Mouse (Mus musculus) liver (tissue): ENCODE measurements around the gene Ppp1r17.

Experiments used
- DNase-seq: peaks from one replicate; pipeline ENCODE4 v3.0.0-alpha.2; 2020; ENCODE audit warnings: mixed read lengths

Gene Ppp1r17

DNA sequence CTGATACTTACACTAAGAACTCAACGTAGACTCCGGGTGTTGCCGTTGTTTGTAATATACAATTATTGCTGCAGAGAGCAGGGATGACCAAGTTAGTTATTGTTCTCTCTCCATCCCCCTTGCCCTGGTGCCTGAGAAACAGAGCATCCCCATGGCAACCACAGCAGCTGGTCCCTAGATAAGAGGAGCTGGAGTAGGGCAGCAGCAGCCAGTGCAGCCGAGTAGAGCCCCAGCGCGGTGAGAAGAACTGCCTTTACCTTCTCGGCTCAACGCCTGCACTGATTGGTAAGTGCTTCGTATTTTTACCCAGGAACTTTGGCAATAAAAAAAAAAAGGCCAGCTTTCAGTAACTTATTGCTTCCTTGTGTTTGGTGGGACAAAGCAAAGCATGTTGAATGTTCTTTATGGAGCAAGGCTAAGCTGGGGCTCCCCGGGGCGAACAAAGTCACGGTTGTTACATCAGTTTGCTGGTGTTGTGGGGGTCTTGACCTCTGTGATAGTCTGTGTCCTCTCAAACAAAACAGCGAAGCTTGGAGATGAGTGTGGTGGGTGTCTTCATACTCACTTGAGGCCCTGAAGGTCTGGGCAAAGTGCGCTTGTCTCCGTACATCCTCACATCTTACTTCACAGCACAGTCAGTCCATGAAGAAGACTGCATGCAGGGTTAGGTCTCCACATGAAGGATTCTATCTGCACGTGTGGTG is at the start of gene Ppp1r17:
Ppp1r17 (plus strand) TSS at position 207 of the 704 bp plus-strand sequence.
- DNase-seq = no peak

DNA sequence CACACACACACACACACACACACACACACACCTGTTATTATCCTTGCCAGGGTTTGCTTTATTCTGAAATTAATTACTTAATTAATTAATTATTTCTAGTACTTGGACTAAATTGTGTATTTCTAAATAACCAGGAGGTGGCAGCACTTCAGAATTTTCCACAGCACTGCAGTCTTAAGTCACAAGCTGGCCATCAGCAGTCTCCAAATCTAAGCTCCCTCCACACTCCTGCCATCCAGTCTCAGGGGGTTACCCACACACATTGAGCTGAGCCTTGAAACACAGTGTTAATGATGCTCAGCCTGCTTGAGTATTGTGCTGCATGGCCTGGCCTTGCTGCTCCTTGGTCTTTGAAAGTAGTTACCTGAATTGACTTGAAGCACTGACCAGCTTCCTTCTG is 44.3 kb upstream of the Ppp1r17 start:
- no peak for DNase-seq

DNA sequence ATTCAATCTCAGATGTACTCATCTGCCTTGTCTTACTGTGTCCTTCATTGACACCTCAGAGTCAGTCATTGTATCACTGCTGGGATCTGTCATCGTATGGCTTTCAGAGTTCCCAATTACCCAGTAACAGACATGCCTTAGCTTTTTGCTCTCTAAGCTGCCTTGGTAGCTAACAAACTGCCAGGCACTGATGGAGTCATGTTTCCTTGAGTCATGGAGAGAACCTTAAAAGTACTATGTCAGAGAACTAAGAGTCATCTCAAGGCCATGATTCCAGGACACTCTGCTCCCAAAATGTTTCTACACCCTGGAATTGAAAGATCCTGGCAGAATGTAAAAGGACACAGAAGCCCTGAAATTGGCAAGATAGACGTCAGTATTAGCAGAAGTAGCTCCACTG is 37.5 kb upstream of the Ppp1r17 start:
- no peak for DNase-seq

DNA sequence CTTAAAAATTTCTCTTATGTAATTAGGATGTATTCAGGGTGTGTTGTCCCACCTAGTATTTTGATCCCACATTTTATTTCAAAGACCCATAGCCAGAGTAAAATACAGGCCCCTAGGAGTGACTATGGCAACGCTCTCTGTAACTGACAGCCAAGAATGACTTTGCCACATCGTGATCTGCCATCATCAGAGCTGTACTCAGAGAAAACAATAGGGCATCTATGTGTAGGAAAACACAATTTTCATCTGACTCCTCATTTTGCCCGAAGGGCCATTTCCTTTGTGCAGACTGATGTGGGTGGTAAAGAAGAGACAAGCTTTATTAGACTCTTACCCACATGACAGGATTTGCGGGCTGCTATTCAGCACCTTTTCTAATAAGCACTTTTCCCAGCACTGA is 8.6 kb upstream of the Ppp1r17 start:
- DNase-seq = no peak

DNA sequence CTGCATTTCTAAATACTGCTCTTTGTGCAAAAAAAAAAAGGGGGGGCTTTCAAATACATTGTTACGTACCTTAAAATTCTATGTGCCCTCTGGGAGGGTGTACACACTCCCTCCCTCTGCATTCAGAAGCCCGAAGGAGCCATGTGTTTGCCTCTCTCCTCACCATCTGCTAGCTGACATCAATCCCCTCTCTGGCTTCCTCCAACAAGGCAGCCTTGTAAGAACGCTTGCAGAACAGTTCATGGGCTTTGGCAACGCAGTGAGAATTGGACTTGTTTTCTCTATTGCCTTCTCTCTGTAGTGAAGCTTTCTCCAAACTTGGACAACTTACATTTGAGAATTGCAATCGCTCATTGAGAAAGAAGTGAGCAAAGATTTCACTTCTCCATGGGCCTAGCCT is 4.9 kb upstream of the Ppp1r17 start:
- DNase-seq = no peak

DNA sequence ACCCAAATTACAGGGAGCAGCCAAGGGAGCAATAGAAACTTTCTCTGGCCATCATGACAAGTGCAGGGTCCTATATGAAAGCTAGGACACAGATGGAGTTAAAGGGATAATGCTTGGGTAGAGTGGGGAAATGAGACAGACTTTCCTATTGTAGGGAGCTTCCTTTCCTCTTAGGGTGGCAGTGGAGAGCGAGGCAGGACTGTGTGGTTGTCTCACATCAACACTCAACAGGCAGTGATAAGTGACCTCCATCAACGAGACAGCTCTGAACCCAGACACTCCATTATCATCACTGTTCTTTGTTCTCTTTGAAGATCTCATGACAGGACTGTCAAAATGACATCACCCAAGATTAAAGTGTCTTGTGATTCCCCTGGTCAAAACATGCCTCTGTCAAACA is 2.3 kb downstream of the Ppp1r17 start:
- DNase-seq = no peak

DNA sequence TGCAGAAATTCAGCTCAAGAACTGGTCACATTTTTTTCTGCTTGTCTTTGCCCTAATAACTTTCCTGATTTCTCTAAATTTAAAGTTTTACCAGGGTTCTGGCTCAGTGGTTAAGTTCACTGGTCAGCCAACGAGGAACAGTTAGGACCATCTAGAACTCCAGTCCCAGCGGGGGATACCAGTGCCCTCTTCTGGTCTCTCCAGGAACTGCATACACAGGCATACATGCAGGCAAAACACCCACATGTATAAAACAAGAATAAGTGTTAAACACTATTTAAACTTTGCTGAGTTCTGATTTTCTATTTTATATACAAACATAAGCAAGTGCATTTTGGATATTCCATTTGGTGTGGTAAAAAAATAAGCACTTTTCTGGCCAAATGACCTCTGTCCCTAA is 8.2 kb downstream of the Ppp1r17 start:
- no peak for DNase-seq

DNA sequence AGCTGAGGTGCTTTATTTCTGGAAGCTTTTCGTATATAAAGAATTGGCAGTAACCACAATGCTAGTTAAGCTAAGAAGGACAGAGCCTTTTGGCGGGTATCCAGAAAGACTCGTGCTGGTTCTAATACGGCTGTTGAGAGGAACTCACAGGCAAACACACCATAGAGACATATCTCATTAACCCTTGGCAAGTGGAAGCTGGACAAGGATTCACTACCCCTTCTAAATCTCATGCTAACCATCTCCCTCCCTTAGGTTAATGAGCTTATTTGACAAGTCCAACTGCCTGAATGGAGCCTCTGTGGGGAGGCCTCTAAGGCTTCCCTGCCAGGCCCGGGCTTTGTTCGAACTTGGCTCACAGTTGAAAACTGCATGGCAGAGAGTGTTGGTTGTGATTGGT is 10.0 kb downstream of the Ppp1r17 start:
- DNase-seq = no peak

DNA sequence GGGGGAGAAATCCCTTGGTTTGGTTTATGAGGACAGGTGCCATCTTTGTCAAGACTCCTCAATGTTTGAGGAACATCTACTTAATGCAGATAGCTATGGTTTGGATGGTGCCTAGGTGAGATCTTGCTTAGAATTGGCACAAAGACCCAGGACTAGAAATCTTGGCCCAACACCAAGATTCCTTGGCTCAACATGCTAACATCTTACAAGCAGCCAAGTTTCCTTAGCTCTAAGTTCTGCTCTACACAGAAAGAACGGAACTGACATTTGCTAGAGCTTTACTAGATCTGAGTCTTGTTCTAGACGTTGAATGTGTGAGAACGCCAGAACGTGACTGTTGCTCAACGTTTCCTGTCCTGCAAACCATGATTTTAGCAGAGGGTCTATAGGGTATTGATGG is 10.7 kb downstream of the Ppp1r17 start:
- no peak for DNase-seq

DNA sequence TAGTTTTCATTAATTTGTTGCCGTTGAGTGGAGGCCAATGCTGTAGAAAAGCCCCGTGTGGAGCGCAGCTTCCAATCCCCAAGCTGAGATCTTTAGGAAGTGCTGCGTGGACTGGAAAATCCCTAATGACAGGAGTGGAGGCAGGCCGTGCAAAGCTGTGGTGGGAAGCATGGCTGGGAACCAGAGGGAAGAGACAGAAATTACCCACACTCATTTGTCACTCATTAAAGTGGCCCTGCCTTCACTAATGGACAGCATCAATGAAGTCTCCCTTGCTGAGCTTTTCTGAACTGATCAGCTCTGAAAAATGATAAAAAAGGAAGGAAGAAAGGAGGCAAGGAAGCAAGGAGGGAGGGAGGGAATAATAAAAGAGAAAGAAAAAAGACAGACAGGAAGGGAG is 12.7 kb downstream of the Ppp1r17 start:
- DNase-seq = no peak

DNA sequence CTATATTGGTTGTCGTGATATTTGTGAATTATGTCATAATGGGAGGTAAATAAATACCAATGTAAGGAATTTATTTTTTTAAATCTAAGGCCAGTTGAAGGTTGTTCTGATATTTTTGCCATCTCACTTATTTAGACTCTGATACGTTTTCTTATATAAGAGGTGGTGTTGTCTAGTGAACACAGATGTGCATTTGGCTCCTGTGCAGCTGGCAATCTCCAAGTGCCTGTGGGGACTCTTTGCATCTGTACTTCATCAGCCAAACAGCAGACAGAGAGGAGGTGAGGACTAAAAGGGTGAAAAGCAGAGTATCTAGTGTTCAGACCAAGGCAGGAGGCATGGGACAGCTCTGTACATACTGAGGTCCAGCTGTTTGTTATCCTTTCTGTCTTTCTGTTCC is 14.9 kb downstream of the Ppp1r17 start:
- DNase-seq = no peak

DNA sequence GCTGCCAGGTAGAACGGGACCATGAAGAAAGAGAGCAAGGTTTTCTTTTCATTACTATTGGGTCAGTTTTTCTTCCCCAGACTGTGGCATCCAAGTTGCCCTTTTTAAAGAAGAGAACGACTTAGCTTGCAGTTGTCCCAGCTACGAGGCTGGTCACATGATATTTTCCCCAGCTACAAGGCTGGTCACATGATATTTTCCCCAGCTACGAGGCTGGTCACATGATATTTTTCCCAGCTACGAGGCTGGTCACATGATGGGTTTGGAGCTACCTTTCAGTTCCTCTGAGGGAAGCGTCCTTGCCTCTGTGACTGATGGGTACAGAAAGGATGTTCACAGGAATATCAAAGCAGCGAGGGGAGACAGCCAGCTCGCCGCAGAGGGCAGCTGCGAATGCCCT is 17.8 kb downstream of the Ppp1r17 start:
- DNase-seq = no peak

DNA sequence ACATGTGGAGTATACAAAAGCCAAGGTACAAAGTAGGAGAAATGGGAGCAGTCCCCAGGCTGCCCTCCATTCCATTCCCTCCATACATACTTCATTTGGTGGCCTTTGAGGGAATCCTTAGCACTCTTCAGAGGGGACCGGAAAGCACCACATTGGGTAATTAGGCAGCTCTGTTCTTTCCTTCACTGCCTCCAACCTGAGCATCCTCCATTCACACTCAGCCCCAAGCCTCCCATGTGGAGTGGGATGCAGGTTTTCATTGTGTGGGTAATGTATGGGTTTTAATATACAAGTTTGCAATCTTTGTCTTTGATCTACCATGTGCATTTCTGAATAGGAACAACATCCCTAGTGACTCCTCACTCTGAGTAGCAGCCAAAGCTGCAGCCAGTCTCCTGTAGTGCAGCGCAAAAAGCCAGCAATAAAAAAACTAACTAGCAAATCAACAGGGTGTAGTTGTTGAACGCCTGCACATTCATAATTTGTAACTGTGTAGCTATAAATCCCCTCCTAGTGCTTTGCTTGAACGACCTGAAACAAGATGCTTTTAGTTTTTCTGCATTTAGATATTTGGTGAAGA is 22.3 kb downstream of the Ppp1r17 start:
- DNase-seq = no peak

DNA sequence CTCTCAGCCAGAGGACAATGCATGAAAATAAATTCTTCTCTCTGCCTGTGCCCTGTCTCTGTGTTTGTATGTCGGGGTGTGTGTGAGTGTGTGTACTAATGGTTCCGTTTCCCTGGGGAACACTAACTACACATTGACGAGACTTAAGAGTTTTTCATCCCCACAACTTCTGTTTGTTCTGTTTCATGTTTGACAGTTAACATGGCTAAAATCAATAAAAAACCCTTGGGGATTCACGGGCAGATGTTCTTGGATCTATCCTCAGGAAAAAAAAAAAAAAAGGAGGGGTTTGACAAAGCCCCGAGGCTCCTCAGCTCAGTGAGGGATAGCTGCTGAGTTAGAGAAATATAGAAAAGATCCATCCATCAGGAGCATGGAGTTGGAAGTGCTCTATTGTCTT is 27.0 kb downstream of the Ppp1r17 start:
- DNase-seq = no peak

DNA sequence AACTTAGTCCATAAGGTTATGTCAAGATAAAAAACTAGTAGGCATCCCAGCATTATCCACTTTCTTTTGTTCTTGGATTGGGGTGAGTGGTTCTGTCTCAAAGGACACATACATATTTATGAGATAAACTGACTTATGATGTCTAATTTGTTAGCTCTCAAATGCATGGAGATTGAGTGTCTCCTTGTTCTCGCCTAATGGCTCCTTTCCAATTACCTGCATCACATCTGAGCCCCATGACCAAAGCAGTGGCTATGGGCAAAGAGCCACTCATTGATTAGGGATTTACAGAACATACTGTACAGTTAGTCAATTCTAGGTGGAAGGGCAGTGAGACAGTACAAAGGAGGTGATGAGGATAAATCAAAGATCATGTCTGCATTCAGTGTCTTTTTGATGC is 27.4 kb downstream of the Ppp1r17 start:
- DNase-seq = no peak

DNA sequence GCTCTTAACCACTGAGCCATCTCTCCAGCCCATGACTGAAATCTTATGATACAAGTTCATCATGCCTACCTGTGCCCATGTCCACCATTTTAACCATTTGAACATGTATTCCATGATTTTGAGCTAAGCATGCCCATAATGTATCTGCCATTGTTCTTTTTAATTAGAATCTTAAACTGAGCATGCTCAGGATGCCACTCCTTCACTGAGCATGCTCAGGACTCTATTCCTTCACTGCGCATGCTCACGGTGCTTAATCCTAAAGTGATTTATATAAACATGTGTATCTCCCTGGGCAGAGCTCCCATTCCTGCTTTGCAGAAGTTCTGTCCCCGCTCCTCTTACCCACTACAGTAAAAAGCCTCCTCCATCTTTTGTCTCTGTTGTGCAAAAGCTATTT is 31.3 kb downstream of the Ppp1r17 start:
- DNase-seq = no peak

DNA sequence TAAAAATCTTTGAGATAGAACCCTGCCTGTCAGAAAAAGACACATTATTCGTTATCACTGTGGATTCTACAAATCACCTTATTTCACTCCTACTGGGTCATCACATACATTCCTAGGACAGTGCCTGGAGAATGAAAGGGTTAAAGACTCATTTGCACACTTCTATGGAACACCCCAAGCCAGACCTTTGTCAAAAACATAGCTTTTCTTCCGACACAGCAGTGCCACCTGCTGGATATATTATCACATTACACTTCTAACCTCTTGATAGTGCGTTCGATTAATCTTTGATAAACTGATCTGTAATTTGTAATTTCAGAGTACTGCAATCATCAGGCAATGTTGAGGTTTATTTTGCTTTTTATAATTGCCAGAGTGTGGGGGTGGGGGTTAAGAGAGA is 31.8 kb downstream of the Ppp1r17 start:
- no peak for DNase-seq

DNA sequence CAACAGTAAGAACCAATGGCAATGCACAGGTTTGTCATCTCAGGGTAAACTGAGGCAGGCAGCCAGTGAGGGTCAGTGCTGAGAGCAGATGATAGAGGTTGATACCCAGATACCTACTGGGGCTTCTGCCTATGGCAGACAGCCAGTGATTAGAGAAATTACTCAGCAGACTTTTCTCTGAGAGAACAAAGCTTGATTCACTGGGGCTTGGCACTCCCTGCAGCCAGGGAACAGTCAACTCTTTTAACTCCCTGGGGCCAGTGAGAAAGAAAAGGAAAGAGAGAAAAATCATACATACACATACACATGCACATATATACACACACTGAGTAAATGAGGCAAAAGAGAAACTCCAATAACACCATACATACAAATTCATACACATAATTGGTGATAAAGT is 46.4 kb downstream of the Ppp1r17 start:
- no peak for DNase-seq

DNA sequence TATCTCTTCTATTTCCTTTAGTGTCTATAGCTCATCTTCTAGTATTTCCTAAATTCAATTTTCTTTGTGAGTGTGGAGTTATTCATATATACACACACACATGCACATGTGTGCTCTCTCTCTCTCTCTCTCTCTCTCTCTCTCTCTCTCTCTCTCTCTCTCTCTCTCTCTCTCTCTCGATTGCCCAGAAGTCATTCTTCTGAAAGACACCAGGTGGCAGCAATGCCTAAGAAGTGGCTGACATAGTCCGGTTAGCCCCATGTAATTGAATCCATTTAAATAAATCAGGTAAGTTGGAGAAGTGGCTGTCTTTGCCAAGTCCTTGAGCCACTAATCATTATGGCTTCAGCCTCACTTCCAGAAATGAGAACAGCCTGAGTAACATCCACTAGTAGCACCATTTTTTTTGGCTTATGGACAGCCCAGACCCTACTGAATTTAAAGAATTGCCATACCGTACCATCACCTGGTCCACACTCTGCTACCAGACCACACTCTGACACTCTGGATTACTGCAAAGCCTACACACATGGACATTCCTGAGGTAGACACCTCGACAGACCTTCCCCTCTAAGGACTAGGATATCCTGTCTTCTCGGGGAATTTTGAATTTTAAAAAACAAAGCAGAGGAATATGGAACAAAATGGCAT is 49.5 kb downstream of the Ppp1r17 start:
- DNase-seq = peak; percentile 5

DNA sequence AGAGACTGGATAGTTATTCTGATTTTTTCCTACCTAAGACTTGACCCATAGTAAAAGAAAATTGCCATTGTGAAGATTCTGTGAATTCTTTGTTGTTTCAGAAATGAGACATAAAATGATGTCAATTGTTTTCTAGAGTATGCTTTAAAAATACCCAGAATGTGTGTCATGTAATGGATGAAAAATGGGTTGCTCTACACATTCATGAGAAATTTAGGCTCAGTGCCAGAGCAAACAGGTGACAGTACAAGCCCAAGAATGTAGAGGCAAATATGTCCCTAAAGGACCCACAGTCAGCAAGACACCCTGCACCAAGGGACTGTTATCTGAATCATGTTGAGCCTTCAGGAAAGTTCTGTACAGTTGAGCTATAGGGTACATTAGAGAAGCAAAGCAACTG is 51.2 kb downstream of the Ppp1r17 start:
- DNase-seq = no peak

DNA sequence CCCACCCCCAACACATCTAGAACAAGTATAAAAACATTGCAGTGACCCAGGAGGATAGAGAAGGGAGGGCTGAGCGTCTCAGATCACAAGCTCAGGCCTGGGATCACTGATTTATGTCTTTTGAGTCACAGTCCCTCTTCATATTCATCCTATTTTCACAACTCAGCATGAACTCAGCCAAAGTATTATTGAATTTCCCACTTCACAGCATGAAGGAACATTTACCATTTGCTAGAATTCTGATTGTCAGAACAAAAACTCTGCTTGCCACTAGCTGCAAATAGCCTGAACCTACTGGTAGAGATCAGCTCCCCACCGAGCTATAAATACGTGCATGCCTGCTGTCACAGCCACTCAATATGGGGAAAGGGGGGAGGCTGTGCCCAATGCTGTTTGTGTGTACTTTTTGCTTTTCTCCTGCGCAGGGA is 59.1 kb downstream of the Ppp1r17 start:
- no peak for DNase-seq
